Mouse (Mus musculus) layer of hippocampus, adult 6 months (tissue): ENCODE measurements around the gene Doc2g. TPM values are rescaled to one million over a fixed set of nuclear protein-coding genes. Genes with fewer than 3 reads are reported as not detected.

Experiments used
- long read RNA-seq, 2 experiments: library from polyadenylated mRNA; unstranded; transcript quantifications; one replicate each; pipeline ENCODE4 v2.0.0; 2019 to 2020
- polyA plus RNA-seq: library from polyadenylated mRNA; unstranded; fragments of <200 nt; fragmentation: Nextera tagmentation; gene quantifications from 2 replicates; pipeline ENCODE4 v1.2.3, GENCODE M21; 2021

Gene Doc2g
- 2.8 and 2.9 TPM in 2 replicates for polyA plus RNA-seq
- long read RNA-seq, experiment 1, partial matches to known transcripts = 0 of 6 reads
- long read RNA-seq, experiment 1, other reads (novel, unspliced or antisense) = 2 of 6 reads
- long read RNA-seq, experiment 2, transcript Doc2g-201 (11 exons, 1,469 nt) = major isoform, 5 of 15 reads
- long read RNA-seq, experiment 2, partial matches to known transcripts = 5 of 15 reads
- long read RNA-seq, experiment 2, other reads (novel, unspliced or antisense) = 5 of 15 reads

GRCm38 (mm10) chr19:4003112-4003511 lies at the start of gene Doc2g:
Gene Doc2g, plus strand, starts transcription at chr19:4003313.

DNA sequence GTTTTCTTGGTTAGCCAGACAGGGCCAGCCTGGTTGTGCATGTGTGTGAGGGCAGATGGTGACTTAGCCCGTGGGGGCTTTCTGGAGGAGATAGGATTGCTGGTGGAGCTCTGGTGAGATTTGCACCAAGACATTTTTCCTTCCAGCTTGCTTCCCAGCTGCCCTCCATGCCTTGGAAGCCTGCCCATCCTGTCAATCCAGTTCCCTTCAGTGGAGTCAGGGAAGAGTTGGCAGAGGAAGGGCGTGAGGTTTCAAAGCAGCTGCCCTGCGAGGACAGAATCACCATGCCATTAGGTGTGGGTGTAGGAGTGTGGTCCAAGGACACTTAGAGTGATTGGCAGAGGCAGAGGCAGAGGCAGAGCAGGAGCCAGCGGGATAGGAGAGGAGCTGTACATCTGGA lies 44.6 kb upstream of the Doc2g start, which contains the start of gene Aldh3b3:
TSS of gene Aldh3b3 (plus strand) at position 176 of the 400 bp plus-strand sequence.

DNA sequence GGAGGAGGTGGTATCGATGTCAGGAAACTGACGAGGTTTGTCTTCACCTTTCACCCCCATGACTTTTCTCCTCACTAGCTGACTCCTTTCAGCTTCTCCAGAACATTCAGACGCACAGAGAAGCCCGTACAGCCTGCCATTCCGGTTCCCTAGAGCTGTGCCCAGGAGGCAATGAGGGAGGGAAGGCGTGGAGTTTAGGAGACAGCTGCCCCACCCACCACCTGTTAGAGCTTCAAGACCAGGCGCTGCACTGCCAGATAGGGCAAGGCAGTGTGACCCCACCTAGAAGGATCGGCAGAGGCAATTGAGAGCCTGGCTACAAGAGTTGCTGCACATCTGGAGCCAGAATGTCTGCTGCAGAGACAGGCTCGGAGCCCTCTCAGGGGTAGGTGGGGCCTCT lies 30.9 kb upstream of the Doc2g start, which contains the start of gene Aldh3b2:
TSS of gene Aldh3b2 (plus strand) at position 100 of the 400 bp plus-strand sequence.

DNA sequence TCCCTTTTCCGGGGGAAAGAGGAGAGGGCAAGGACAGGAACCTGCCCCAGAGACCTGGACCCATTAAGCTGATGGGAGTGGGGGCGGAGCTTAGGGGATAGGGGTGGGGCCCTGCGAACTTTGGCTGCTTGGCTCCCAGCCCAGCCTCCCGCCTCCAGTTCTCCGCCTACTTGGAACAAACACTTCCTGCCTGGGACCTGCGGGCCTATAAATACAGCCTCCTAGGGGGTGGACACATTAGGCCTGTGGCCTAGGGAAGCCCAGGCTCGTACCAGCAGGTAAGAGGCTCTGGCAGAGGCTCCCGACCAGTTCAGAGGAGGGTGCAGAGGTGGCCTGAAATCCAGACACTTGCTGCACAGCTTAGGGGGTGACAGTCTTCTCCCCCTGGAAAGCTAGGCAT lies 16.8 kb upstream of the Doc2g start, which contains the start of gene Acy3:
TSS of gene Acy3 (plus strand) at position 237 of the 400 bp plus-strand sequence.

GRCm38 (mm10) chr19:3992416-3992815 lies 10.7 kb upstream of the Doc2g start, which contains the start of gene Tbx10:
Gene Tbx10, plus strand, starts transcription at chr19:3992752.

GRCm38 (mm10) chr19:4000119-4000900 lies 2.8 kb upstream of the Doc2g start, which contains the start of the genes Nudt8 and Gm49405:
Gene Nudt8, plus strand, starts transcription at chr19:4000580.
Gene Gm49405, plus strand, starts transcription at chr19:4000626.

GRCm38 (mm10) chr19:4012432-4013022 lies 9.4 kb downstream of the Doc2g start, which contains the start of gene Ndufv1:
Gene Ndufv1, minus strand, starts transcription at chr19:4012806.

GRCm38 (mm10) chr19:4037788-4038232 lies 34.7 kb downstream of the Doc2g start, which contains the start of gene Gstp1:
Gene Gstp1, minus strand, starts transcription at chr19:4037985.

GRCm38 (mm10) chr19:4045966-4046865 lies 43.1 kb downstream of the Doc2g start, which contains the start of gene Gstp2:
Gene Gstp2, minus strand, starts transcription at chr19:4046023.

Other genes with a start within 250 kb of the Doc2g start
- 8.6 and 9.5 TPM in 2 replicates for gene Kmt5b, start 235.9 kb upstream of the Doc2g start, polyA plus RNA-seq
- 19.4 and 20.0 TPM in 2 replicates for gene Chka, start 151.5 kb upstream of the Doc2g start, polyA plus RNA-seq
- 3.9 and 4.3 TPM in 2 replicates for gene Tcirg1, start 96.2 kb upstream of the Doc2g start, polyA plus RNA-seq
- 575 and 594 TPM in 2 replicates for gene Ndufs8, start 90.5 kb upstream of the Doc2g start, polyA plus RNA-seq
- 7.0 and 8.7 TPM in 2 replicates for gene Aldh3b1, start 73.5 kb upstream of the Doc2g start, polyA plus RNA-seq
- gene Unc93b1, start 68.1 kb upstream of the Doc2g start, polyA plus RNA-seq = 25.0 and 27.9 TPM in 2 replicates
- gene Aldh3b3, start 44.7 kb upstream of the Doc2g start, polyA plus RNA-seq = not detected in 2 replicates
- gene Aldh3b2, start 31.0 kb upstream of the Doc2g start, polyA plus RNA-seq = 2.3 and 2.5 TPM in 2 replicates
- 2.2 and 3.3 TPM in 2 replicates for gene Acy3, start 16.7 kb upstream of the Doc2g start, polyA plus RNA-seq
- gene Tbx10, start 10.6 kb upstream of the Doc2g start, polyA plus RNA-seq = 0.10 TPM in 1 of 2 replicates, not detected in the other
- 22.0 and 24.3 TPM in 2 replicates for gene Nudt8, start 2.7 kb upstream of the Doc2g start, polyA plus RNA-seq
- gene Gm49405, start 2.7 kb upstream of the Doc2g start, polyA plus RNA-seq = 0.09 and 0.10 TPM in 2 replicates
- 448 and 464 TPM in 2 replicates for gene Ndufv1, start 9.5 kb downstream of the Doc2g start, polyA plus RNA-seq
- 1,221 and 1,279 TPM in 2 replicates for gene Gstp1, start 34.7 kb downstream of the Doc2g start, polyA plus RNA-seq
- 2.1 and 2.8 TPM in 2 replicates for gene Gstp2, start 42.7 kb downstream of the Doc2g start, polyA plus RNA-seq
- gene Gstp3, start 56.3 kb downstream of the Doc2g start, polyA plus RNA-seq = not detected in 2 replicates
- gene Cabp2, start 78.3 kb downstream of the Doc2g start, polyA plus RNA-seq = not detected in 2 replicates
- gene Cdk2ap2, start 93.9 kb downstream of the Doc2g start, polyA plus RNA-seq = 59.8 and 62.1 TPM in 2 replicates
- gene Pitpnm1, start 96.7 kb downstream of the Doc2g start, polyA plus RNA-seq = 52.0 and 59.9 TPM in 2 replicates
- gene Aip, start 122.5 kb downstream of the Doc2g start, polyA plus RNA-seq = 204 and 212 TPM in 2 replicates
- gene Gpr152, start 136.5 kb downstream of the Doc2g start, polyA plus RNA-seq = not detected in 2 replicates
- gene Cabp4, start 140.7 kb downstream of the Doc2g start, polyA plus RNA-seq = 0.04 TPM in 1 of 2 replicates, not detected in the other
- 101 and 105 TPM in 2 replicates for gene Coro1b, start 145.3 kb downstream of the Doc2g start, polyA plus RNA-seq
- 1.2 and 2.0 TPM in 2 replicates for gene Ptprcap, start 150.3 kb downstream of the Doc2g start, polyA plus RNA-seq
- gene Rps6kb2, start 160.0 kb downstream of the Doc2g start, polyA plus RNA-seq = 7.5 and 9.5 TPM in 2 replicates
- 2.8 and 2.9 TPM in 2 replicates for gene Carns1, start 172.2 kb downstream of the Doc2g start, polyA plus RNA-seq
- 0.19 TPM in 1 of 2 replicates, not detected in the other for gene Tbc1d10c, start 188.0 kb downstream of the Doc2g start, polyA plus RNA-seq
- 345 and 357 TPM in 2 replicates for gene Ppp1ca, start 188.8 kb downstream of the Doc2g start, polyA plus RNA-seq
- 5.9 and 6.0 TPM in 2 replicates for gene Rad9a, start 198.3 kb downstream of the Doc2g start, polyA plus RNA-seq
- 0.18 and 0.26 TPM in 2 replicates for gene Clcf1, start 210.9 kb downstream of the Doc2g start, polyA plus RNA-seq
- not detected in 2 replicates for gene AC109138.7, start 211.0 kb downstream of the Doc2g start, polyA plus RNA-seq
- gene Pold4, start 228.6 kb downstream of the Doc2g start, polyA plus RNA-seq = 27.9 and 28.1 TPM in 2 replicates